In genomic region chr5:73324526-73325170, GRCm38 (mm10) we compare ENCODE assay signal across 23 mouse cellular contexts. TPM values are rescaled to one million over a fixed set of nuclear protein-coding genes. Genes with fewer than 3 reads are reported as not detected.
DNase-seq lines count a peak whose midpoint lies in the region; TF ChIP-seq lines count a peak whose summit lies in the region.
"Had no signal": no experiment of that assay in that cellular context is flagged by ENCODE, and none has a peak within 500 bp of the region (broad histone marks: within the 10 kb centered on the region; RNA-seq: fewer than 3 reads in every experiment).

No protein-coding gene starts in this region.

- no peaks in the 10 kb centered on the region for H3K9me3 ChIP-seq in heart, embryonic 10.5 days
- H3K9me3 ChIP-seq: forebrain, embryonic 10.5 days; forebrain, embryonic 13.5 days; G1E; heart, embryonic 12.5 days; heart, embryonic 15.5 days; hindbrain, embryonic 12.5 days had no signal

- no peak for TF ChIP-seq CTCF in gastrocnemius, adult 2 months (IDR thresholded peaks at IDR 0.05)
- no peak for TF ChIP-seq CTCF in testis, adult 2 months (IDR thresholded peaks at IDR 0.05; ENCODE audit: control insufficient read depth, insufficient read depth, insufficient replicate concordance, low read depth, low read length)

- peaks cover 3% of the 10 kb centered on the region; the same call in 1 of the 2 replicates for H3K36me3 ChIP-seq in heart, embryonic 10.5 days
- H3K36me3 ChIP-seq in testis, adult 2 months (ENCODE audit: control insufficient read depth, insufficient read depth, low read length), result no peaks in the 10 kb centered on the region
- H3K36me3 ChIP-seq: heart, embryonic 15.5 days; hindbrain, embryonic 12.5 days had no signal

- TF ChIP-seq POLR2A in testis, adult 2 months (IDR thresholded peaks at IDR 0.05; ENCODE audit: control insufficient read depth, low read depth, low read length), result no peak

- H3K4me1 ChIP-seq in heart, embryonic 10.5 days, result 0 out of 2 replicates have a peak, but pooled peaks cover 3% of the 10 kb centered on the region
- no peaks in the 10 kb centered on the region for H3K4me1 ChIP-seq in testis, adult 2 months (ENCODE audit: control insufficient read depth, insufficient read depth, low read length)
- H3K4me1 ChIP-seq: forebrain, embryonic 10.5 days; forebrain, embryonic 13.5 days; heart, embryonic 12.5 days; heart, embryonic 15.5 days; hindbrain, embryonic 12.5 days had no signal

- no peaks in the 10 kb centered on the region for H3K27me3 ChIP-seq in heart, embryonic 10.5 days (ENCODE audit: insufficient read depth, poor library complexity, severe bottlenecking)
- no peaks in the 10 kb centered on the region for H3K27me3 ChIP-seq in testis, adult 2 months (ENCODE audit: control insufficient read depth, insufficient read depth, low read length)
- H3K27me3 ChIP-seq: CH12.LX; forebrain, embryonic 13.5 days; heart, embryonic 12.5 days; heart, embryonic 15.5 days; hindbrain, embryonic 12.5 days; Patski had no signal

- intact Hi-C loops in gastrocnemius, adult 2 months (cut with DNase I), result loop anchor here (5.0 kb wide), 1 partner anchor 53 kb away; no protein-coding TSS in a partner anchor
- intact Hi-C loops in gastrocnemius, postnatal 14 days (cut with DNase I; ENCODE audit: low total_unique reads), result no loop called here
- intact Hi-C loops in heart, postnatal 36 days (cut with DNase I), result no loop called here

- 75% methylated on average over 8 of the region's 8 CpGs for WGBS in heart, embryonic 10.5 days

- DNase-seq in gastrocnemius, adult 2 months, result peak; percentile 69
- DNase-seq in gastrocnemius, postnatal 14 days, result no peak
- peak; percentile 53 for DNase-seq in heart, embryonic 10.5 days (ENCODE audit: low spot score)
- DNase-seq in heart, postnatal 36 days, result no peak
- no peak for DNase-seq in testis, postnatal 10 days (ENCODE audit: low spot score)
- DNase-seq: adrenal gland, postnatal 10 days; adrenal gland, postnatal 36 days; B cell, adult 2 months; cerebellum, adult 18-20 months; cerebellum, adult 9-10 months; cerebellum, postnatal 14 days; heart, postnatal 14 days; kidney, adult 8-10 months had no signal

- H3K27ac ChIP-seq in gastrocnemius, adult 2 months, result peak overlapping the region; percentile 87
- H3K27ac ChIP-seq in heart, embryonic 10.5 days, result no peak overlapping the region
- H3K27ac ChIP-seq in testis, adult 2 months (ENCODE audit: control insufficient read depth, insufficient read depth, low read depth, low read length), result no peak overlapping the region
- H3K27ac ChIP-seq: forebrain, embryonic 10.5 days; forebrain, embryonic 13.5 days; heart, embryonic 15.5 days; hindbrain, embryonic 12.5 days; hindbrain, postnatal 0 days had no signal

- no peak overlapping the region for H3K4me3 ChIP-seq in gastrocnemius, adult 2 months
- H3K4me3 ChIP-seq in heart, embryonic 10.5 days, result no peak overlapping the region
- peak overlapping the region; percentile 35 for H3K4me3 ChIP-seq in testis, adult 2 months (ENCODE audit: control insufficient read depth, low read depth, low read length)
- H3K4me3 ChIP-seq: forebrain, embryonic 10.5 days; forebrain, embryonic 13.5 days; heart, embryonic 12.5 days; heart, embryonic 15.5 days; hindbrain, embryonic 12.5 days had no signal

RNA-seq across cellular contexts. Expression of gene Ociad2, which starts 16.2 kb away (rescaled TPM):
- total RNA-seq in gastrocnemius, adult 2 months (2021), result 10 to 100 TPM; 36.9 to 56.5 TPM
- 10 to 100 TPM; 35.5 to 39.6 TPM for total RNA-seq in gastrocnemius, postnatal 14 days (2021)
- polyA plus RNA-seq in heart, embryonic 10.5 days (2016; fragmentation: Nextera tagmentation; extraction: Ambion mirVana), result 21.0 and 23.1 TPM in 2 replicates
- 1 to 10 TPM; 5.8 to 7.3 TPM for total RNA-seq in heart, postnatal 36 days (2021)
- polyA plus RNA-seq in testis, adult 2 months (2012; rRNA removed), result 0.65 and 0.80 TPM in 2 replicates
- polyA plus RNA-seq: G1E had no signal

RNA-seq across cellular contexts. Expression of gene Ociad1, which starts 32.1 kb away (rescaled TPM):
- 100 to 1,000 TPM; 147 to 166 TPM for total RNA-seq in gastrocnemius, adult 2 months (2021)
- 100 to 1,000 TPM; 155 to 159 TPM for total RNA-seq in gastrocnemius, postnatal 14 days (2021)
- polyA plus RNA-seq in heart, embryonic 10.5 days (2016; fragmentation: Nextera tagmentation; extraction: Ambion mirVana), result 169 and 198 TPM in 2 replicates
- total RNA-seq in heart, postnatal 36 days (2021), result 100 to 1,000 TPM; 241 to 249 TPM
- 60.4 and 63.7 TPM in 2 replicates for polyA plus RNA-seq in testis, adult 2 months (2012; rRNA removed)

Comparison
In these comparisons a context has a peak if more than half of its experiments do, and no peak if none do; other contexts are left out.
1. DNase-seq: peak in gastrocnemius, adult 2 months (single experiment) and heart, embryonic 10.5 days (single experiment); none in gastrocnemius, postnatal 14 days (single experiment), heart, postnatal 36 days (0 of 2) and testis, postnatal 10 days (single experiment).
2. RNA of gene Ociad2, which starts 16.2 kb away (total RNA-seq): 36.9 to 56.5 TPM in gastrocnemius, adult 2 months and 35.5 to 39.6 TPM in gastrocnemius, postnatal 14 days; 5.8 to 7.3 TPM in heart, postnatal 36 days; every median in the first group is over 4 times any median in the second.